Mouse (Mus musculus) cortical plate, adult 2 months (tissue): ENCODE measurements around the gene Tlcd2. TPM values are rescaled to one million over a fixed set of nuclear protein-coding genes. Genes with fewer than 3 reads are reported as not detected.

Experiments
- H3K27ac ChIP-seq: fragments of 200-500 bp; 2 replicates; pipeline ENCODE4 v1.5.1; 2012; ENCODE audit warnings: low read length, control low read depth, inconsistent platforms; ENCODE audit not compliant: insufficient read depth
- H3K4me1 ChIP-seq: fragments of 200-500 bp; 2 replicates; pipeline ENCODE4 v1.6.1; 2011; ENCODE audit warnings: low read length; ENCODE audit not compliant: control insufficient read depth, insufficient read depth
- H3K4me3 ChIP-seq: fragments of 200-500 bp; 2 replicates; pipeline ENCODE4 v1.5.1; 2011; ENCODE audit warnings: mild to moderate bottlenecking, low read length, control low read depth; ENCODE audit not compliant: insufficient read depth
- CTCF ChIP-seq: fragments of 200-500 bp; IDR thresholded peaks from 2 replicates; pipeline ENCODE4 v1.5.1; 2011; ENCODE audit warnings: mild to moderate bottlenecking, control low read depth, low read length; ENCODE audit not compliant: insufficient read depth; ENCODE audit errors: extremely low read depth
- POLR2A ChIP-seq: fragments of 200-500 bp; IDR thresholded peaks from 2 replicates; pipeline ENCODE4 v1.6.1; 2011; ENCODE audit warnings: mild to moderate bottlenecking, low read length, control low read depth; ENCODE audit not compliant: insufficient read depth; ENCODE audit errors: extremely low read depth
- polyA plus RNA-seq: library from polyadenylated mRNA; depleted of rRNA; stranded (reverse); fragments of >200 nt; gene quantifications from 2 replicates; pipeline ENCODE4 v1.2.3, GENCODE M21; 2012

Tlcd2 gene
- polyA plus RNA-seq, 1 experiment, result 1.3 TPM

DNA sequence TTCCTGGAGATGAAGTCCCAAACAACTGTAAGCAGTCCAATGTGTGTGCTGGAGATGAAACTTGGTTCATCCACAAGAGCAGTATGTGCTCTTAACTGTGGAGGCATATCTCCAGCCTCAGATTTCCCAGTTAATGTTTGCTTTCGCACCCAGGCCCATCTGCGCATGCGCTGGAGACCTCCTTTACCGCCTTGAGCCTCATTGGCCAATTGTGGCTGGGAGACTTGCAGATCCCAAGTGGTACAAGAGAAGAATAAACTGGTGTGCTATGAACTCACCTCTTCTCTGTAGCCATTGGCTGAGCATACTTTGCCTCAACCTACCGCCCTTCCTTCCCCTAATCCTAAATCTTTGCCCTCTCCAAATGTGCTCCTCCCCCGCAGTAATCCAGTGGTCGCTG lies 11.9 kb downstream of the Tlcd2 start:
- Histone ChIP-seq H3K4me3 (no peak overlapping the region), H3K27ac (no peak overlapping the region), H3K4me1 (no peaks in the 10 kb centered on the region)
- TF ChIP-seq CTCF, result no peak
- TF ChIP-seq POLR2A, result no peak

GRCm38 (mm10) chr11:75486192-75486591 lies 24.7 kb downstream of the Tlcd2 start:
- H3K4me1 ChIP-seq, result peaks cover 5% of the 10 kb centered on the region
- no peak overlapping the region for H3K27ac ChIP-seq
- no peak overlapping the region; the same call in 1 of the 2 replicates for H3K4me3 ChIP-seq
- TF ChIP-seq CTCF (no peak), POLR2A (no peak)

DNA sequence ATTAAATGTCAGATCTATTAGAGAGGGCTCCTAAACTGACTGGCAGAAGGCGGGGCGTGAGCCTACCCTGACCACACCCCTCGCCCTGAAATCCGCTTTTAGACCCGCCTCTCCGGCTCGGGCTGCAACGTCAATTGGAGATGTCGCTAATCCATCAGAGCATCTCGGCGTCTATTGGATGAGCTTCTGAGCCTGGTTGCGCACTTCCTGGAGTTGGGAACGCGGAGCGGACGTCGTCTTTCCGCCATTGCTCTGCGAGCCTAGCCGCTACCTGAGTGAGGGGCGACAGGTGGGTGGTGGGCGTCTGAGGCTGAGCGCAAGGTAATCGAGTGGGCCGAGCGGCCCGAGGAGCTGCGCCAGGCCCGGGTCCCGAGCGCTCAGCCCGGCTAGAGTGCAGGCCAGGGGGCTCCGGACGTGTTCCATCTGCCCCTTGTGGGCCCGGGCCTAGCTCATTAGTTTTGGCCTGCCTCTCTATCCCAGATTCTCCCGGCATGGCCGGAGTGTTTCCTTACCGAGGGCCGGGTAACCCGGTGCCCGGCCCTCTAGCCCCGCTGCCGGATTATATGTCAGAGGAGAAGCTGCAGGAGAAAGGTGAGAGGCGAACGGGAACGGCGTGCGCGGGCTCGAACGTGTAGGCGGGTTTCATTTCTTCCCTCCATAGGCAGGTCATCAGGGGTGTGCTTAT lies 25.2 kb downstream of the Tlcd2 start, which contains the start of gene Prpf8:
TSS of gene Prpf8 (plus strand) at position 216 of the 685 bp plus-strand sequence.
- TF ChIP-seq CTCF (no peak), POLR2A (peak; percentile 90)
- H3K4me1 ChIP-seq, result peaks cover 5% of the 10 kb centered on the region
- no peak within 1 kb of the TSS for H3K27ac ChIP-seq

GRCm38 (mm10) chr11:75487496-75487895 lies 26.0 kb downstream of the Tlcd2 start:
- Histone ChIP-seq H3K4me3 (peak overlapping the region; percentile 50), H3K27ac (no peak overlapping the region), H3K4me1 (peaks cover 5% of the 10 kb centered on the region)
- TF ChIP-seq CTCF (no peak), POLR2A (no peak)

More for the DNA sequence above, 25.2 kb downstream of the Tlcd2 start, which contains the start of gene Prpf8:
- peak within 1 kb of the TSS; percentile 50 for H3K4me3 ChIP-seq

DNA sequence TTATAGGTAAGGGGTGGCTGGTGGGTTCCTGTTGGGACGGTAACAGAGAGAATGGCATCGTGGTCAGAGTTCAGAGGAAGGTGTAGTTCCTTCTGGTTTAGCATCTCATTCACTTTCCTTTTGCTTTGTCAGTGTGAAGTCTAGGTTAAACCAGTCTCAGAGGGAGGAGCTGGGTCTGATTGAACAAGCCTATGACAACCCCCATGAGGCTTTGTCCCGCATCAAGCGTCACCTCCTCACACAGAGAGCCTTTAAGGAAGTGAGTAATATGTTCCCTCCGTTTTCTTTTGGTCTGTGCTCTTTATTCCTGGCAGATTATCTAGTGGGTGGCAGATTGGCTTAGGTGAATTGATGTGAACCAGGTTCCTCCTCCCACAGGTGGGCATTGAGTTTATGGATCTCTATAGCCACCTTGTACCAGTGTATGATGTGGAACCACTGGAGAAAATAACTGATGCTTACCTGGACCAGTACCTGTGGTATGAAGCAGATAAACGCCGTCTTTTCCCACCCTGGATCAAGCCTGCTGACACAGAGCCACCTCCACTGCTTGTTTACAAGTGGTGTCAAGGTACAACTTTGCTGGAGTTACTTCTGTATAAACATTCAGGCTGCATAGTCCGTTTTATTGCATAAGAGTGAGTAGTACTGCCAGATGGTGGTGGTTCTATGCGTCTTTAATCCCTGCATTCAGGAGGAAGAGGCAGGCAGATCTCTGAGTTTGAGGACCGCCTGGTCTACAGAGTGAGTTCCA lies 33.0 kb downstream of the Tlcd2 start:
- Histone ChIP-seq H3K4me1 (no peaks in the 10 kb centered on the region), H3K4me3 (no peak overlapping the region), H3K27ac (no peak overlapping the region)
- TF ChIP-seq CTCF, result no peak
- TF ChIP-seq POLR2A, result no peak

GRCm38 (mm10) chr11:75498126-75498525 lies 36.6 kb downstream of the Tlcd2 start:
- no peak overlapping the region for H3K27ac ChIP-seq
- TF ChIP-seq POLR2A (no peak), CTCF (no peak)
- no peak overlapping the region for H3K4me3 ChIP-seq
- H3K4me1 ChIP-seq, result no peaks in the 10 kb centered on the region

DNA sequence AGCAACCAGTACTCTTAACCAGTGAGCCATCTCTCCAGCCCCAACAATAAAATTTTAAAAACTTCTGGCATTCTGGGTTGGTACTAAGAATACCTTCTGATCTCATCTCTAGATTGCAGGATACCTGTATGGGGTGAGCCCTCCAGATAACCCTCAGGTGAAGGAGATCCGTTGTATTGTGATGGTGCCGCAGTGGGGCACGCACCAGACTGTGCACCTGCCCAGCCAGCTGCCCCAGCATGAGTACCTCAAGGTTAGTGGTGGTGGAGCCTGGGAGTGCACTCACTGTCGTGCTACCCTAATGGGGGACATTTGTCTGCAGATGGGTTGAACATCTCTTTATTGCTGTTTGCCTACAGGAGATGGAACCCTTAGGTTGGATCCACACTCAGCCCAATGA lies 46.6 kb downstream of the Tlcd2 start:
- H3K4me3 ChIP-seq, result no peak overlapping the region
- TF ChIP-seq POLR2A (no peak), CTCF (no peak)
- H3K4me1 ChIP-seq, result peaks cover 1% of the 10 kb centered on the region; the same call in 1 of the 2 replicates
- H3K27ac ChIP-seq, result no peak overlapping the region

- Histone ChIP-seq H3K4me1 (peaks cover 1% of the 10 kb centered on the region; the same call in 1 of the 2 replicates), H3K27ac (no peak overlapping the region), H3K4me3 (no peak overlapping the region)
- TF ChIP-seq CTCF (no peak), POLR2A (no peak)
These were observed 47.4 kb downstream of the Tlcd2 start for GRCm38 (mm10) chr11:75508904-75509303.

- Histone ChIP-seq H3K4me3 (peak within 1 kb of the TSS; percentile 37), H3K27ac (peak within 1 kb of the TSS; percentile 47), H3K4me1 (peaks cover 1% of the 10 kb centered on the region; the same call in 1 of the 2 replicates)
- TF ChIP-seq CTCF (no peak), POLR2A (no peak)
These were observed 48.5 kb downstream of the Tlcd2 start, which contains the start of gene Rilp for GRCm38 (mm10) chr11:75509741-75510626. TSS of gene Rilp (plus strand) at chr11:75510094.
